Mouse (Mus musculus) myocyte (in vitro differentiated cells): Measurements from ENCODE around the gene Zfp574. TPM values are rescaled to one million over a fixed set of nuclear protein-coding genes. Genes with fewer than 3 reads are reported as not detected.

ENCODE experiments used
- H3K27me3 ChIP-seq: one replicate; pipeline ENCODE4 v1.6.1; 2011; ENCODE audit not compliant: control insufficient read depth, insufficient read depth, insufficient read length
- H3K36me3 ChIP-seq: one replicate; pipeline ENCODE4 v1.6.1; 2011; ENCODE audit not compliant: control insufficient read depth, insufficient read depth
- H3K4me2 ChIP-seq: one replicate; pipeline ENCODE4 v1.6.1; 2011; ENCODE audit warnings: low read depth, control low read depth
- H3K4me3 ChIP-seq: one replicate; pipeline ENCODE4 v1.5.1; 2011; ENCODE audit warnings: mild to moderate bottlenecking, control low read depth, moderate library complexity
- H3K79me2 ChIP-seq: one replicate; pipeline ENCODE4 v1.6.1; 2011; ENCODE audit not compliant: control insufficient read depth, insufficient read depth
- H3ac ChIP-seq: one replicate; pipeline ENCODE4 v1.6.1; 2011; ENCODE audit not compliant: control insufficient read depth, insufficient read length
- CEBPB ChIP-seq: IDR thresholded peaks from 2 replicates; pipeline ENCODE4 v1.6.1; 2011; ENCODE audit warnings: mild to moderate bottlenecking, moderate library complexity; ENCODE audit not compliant: poor library complexity, insufficient read depth, severe bottlenecking
- E2F4 ChIP-seq: IDR thresholded peaks from one replicate; pipeline ENCODE4 v1.6.1; 2011; ENCODE audit warnings: mild to moderate bottlenecking, control low read depth, moderate library complexity; ENCODE audit not compliant: insufficient read depth
- MAX ChIP-seq: IDR thresholded peaks from one replicate; pipeline ENCODE4 v1.6.1; 2011; ENCODE audit warnings: low read depth, mild to moderate bottlenecking, control low read depth
- MYOD1 ChIP-seq, 3 experiments: IDR thresholded peaks; one replicate each; pipeline ENCODE4 v1.6.1; 2011; ENCODE audit warnings: control low read depth in 2 of 3, low read depth in 2 of 3, mild to moderate bottlenecking in 2 of 3, moderate library complexity in 1 of 3; ENCODE audit not compliant: insufficient read length in 2 of 3, control insufficient read depth in 1 of 3
- MYOG ChIP-seq, 3 experiments: IDR thresholded peaks; one replicate each; pipeline ENCODE4 v1.6.1; 2011; ENCODE audit warnings: control low read depth in 2 of 3, low read depth in 2 of 3, mild to moderate bottlenecking in 2 of 3; ENCODE audit not compliant: insufficient read length in 2 of 3, control insufficient read depth in 1 of 3, insufficient read depth in 1 of 3
- POLR2A ChIP-seq: IDR thresholded peaks from one replicate; pipeline ENCODE4 v1.6.1; 2011; ENCODE audit warnings: low read depth, mild to moderate bottlenecking, control low read depth, moderate library complexity; ENCODE audit not compliant: insufficient read length
- POLR2AphosphoS2 ChIP-seq: IDR thresholded peaks from one replicate; pipeline ENCODE4 v1.6.1; 2011; ENCODE audit warnings: low read depth, control low read depth; ENCODE audit not compliant: insufficient read length
- REST ChIP-seq: IDR thresholded peaks from one replicate; pipeline ENCODE4 v1.6.1; 2011; ENCODE audit warnings: mild to moderate bottlenecking, control low read depth, moderate library complexity; ENCODE audit not compliant: insufficient read depth, insufficient read length
- SRF ChIP-seq: IDR thresholded peaks from one replicate; pipeline ENCODE4 v1.6.1; 2011; ENCODE audit warnings: low read depth; ENCODE audit not compliant: control insufficient read depth, insufficient read length
- TCF12 ChIP-seq: IDR thresholded peaks from one replicate; pipeline ENCODE4 v1.6.1; 2011; ENCODE audit warnings: mild to moderate bottlenecking, control low read depth; ENCODE audit not compliant: poor library complexity, insufficient read depth, severe bottlenecking
- TCF3 ChIP-seq: IDR thresholded peaks from one replicate; pipeline ENCODE4 v1.6.1; 2011; ENCODE audit warnings: low read depth, control low read depth; ENCODE audit not compliant: insufficient read length
- USF1 ChIP-seq: IDR thresholded peaks from one replicate; pipeline ENCODE4 v1.6.1; 2011; ENCODE audit warnings: low read depth, mild to moderate bottlenecking, control low read depth, moderate library complexity
- polyA plus RNA-seq: library from polyadenylated mRNA; unstranded; fragments of >200 nt; fragmentation: generic; extraction: Trizol; gene quantifications from one replicate; pipeline ENCODE4 v1.2.1, GENCODE M21; 2012; ENCODE audit warnings: missing spikeins

Gene Zfp574
- polyA plus RNA-seq, 1 experiment = 10.8 TPM

- no peak for TF ChIP-seq TCF3
- no peak for TF ChIP-seq CEBPB
- TF ChIP-seq REST = no peak
- TF ChIP-seq TCF12 = no peak
- TF ChIP-seq E2F4 = no peak
- TF ChIP-seq MYOD1 (IDR thresholded peaks at IDR 0.05; ENCODE audit: control insufficient read depth in 1 of 3, insufficient read length in 2 of 3, low read depth in 2 of 3) = no peak
- no peak for TF ChIP-seq MYOG (IDR thresholded peaks at IDR 0.05; ENCODE audit: control insufficient read depth in 1 of 3, insufficient read depth in 1 of 3, insufficient read length in 2 of 3, low read depth in 2 of 3)
- no peak for TF ChIP-seq SRF
- no peak for TF ChIP-seq POLR2A
- TF ChIP-seq POLR2AphosphoS2 = no peak
- no peak for TF ChIP-seq USF1
- no peak for TF ChIP-seq MAX
- Histone ChIP-seq H3K4me2 (no peak overlapping the region), H3K27me3 (peaks cover 10% of the 10 kb centered on the region), H3K79me2 (no peaks in the 10 kb centered on the region), H3ac (no peak overlapping the region), H3K4me3 (no peak overlapping the region), H3K36me3 (no peaks in the 10 kb centered on the region)
These were observed 16.6 kb downstream of the Zfp574 start for GRCm38 (mm10) chr7:25088968-25089367.

GRCm38 (mm10) chr7:25089875-25090274 lies 17.5 kb downstream of the Zfp574 start:
- H3K4me2 ChIP-seq = no peak overlapping the region
- H3ac ChIP-seq = no peak overlapping the region
- TF ChIP-seq MAX (no peak), USF1 (no peak)
- H3K36me3 ChIP-seq = no peaks in the 10 kb centered on the region
- peaks cover 16% of the 10 kb centered on the region for H3K27me3 ChIP-seq
- no peaks in the 10 kb centered on the region for H3K79me2 ChIP-seq
- H3K4me3 ChIP-seq = no peak overlapping the region

GRCm38 (mm10) chr7:25098169-25098568 lies 25.8 kb downstream of the Zfp574 start:
- no peak for TF ChIP-seq MYOD1 (IDR thresholded peaks at IDR 0.05; ENCODE audit: control insufficient read depth in 1 of 3, insufficient read length in 2 of 3, low read depth in 2 of 3)
- no peaks in the 10 kb centered on the region for H3K79me2 ChIP-seq
- peaks cover 66% of the 10 kb centered on the region for H3K27me3 ChIP-seq
- no peak overlapping the region for H3K4me3 ChIP-seq
- no peak overlapping the region for H3ac ChIP-seq
- H3K4me2 ChIP-seq = no peak overlapping the region
- H3K36me3 ChIP-seq = no peaks in the 10 kb centered on the region

GRCm38 (mm10) chr7:25099581-25099980 lies 27.2 kb downstream of the Zfp574 start:
- Histone ChIP-seq H3K27me3 (peaks cover 75% of the 10 kb centered on the region), H3K36me3 (no peaks in the 10 kb centered on the region), H3K4me3 (no peak overlapping the region), H3K4me2 (no peak overlapping the region), H3ac (no peak overlapping the region), H3K79me2 (no peaks in the 10 kb centered on the region)
- TF ChIP-seq E2F4 (no peak), POLR2A (no peak), TCF12 (no peak), REST (no peak), SRF (no peak), USF1 (no peak), POLR2AphosphoS2 (no peak), MAX (no peak), MYOD1 (IDR thresholded peaks at IDR 0.05; ENCODE audit: control insufficient read depth in 1 of 3, insufficient read length in 2 of 3, low read depth in 2 of 3) (no peak), MYOG (IDR thresholded peaks at IDR 0.05; ENCODE audit: control insufficient read depth in 1 of 3, insufficient read depth in 1 of 3, insufficient read length in 2 of 3, low read depth in 2 of 3) (no peak), TCF3 (no peak), CEBPB (no peak)

- Histone ChIP-seq H3K27me3 (peaks cover 45% of the 10 kb centered on the region), H3K4me2 (no peak overlapping the region), H3ac (no peak overlapping the region), H3K4me3 (no peak overlapping the region), H3K36me3 (no peaks in the 10 kb centered on the region), H3K79me2 (no peaks in the 10 kb centered on the region)
- no peak for TF ChIP-seq E2F4
- no peak for TF ChIP-seq MAX
- TF ChIP-seq SRF = no peak
- no peak for TF ChIP-seq POLR2AphosphoS2
- no peak for TF ChIP-seq MYOG (IDR thresholded peaks at IDR 0.05; ENCODE audit: control insufficient read depth in 1 of 3, insufficient read depth in 1 of 3, insufficient read length in 2 of 3, low read depth in 2 of 3)
- no peak for TF ChIP-seq REST
- no peak for TF ChIP-seq TCF12
- no peak for TF ChIP-seq POLR2A
These were observed 33.2 kb downstream of the Zfp574 start for GRCm38 (mm10) chr7:25105411-25106160.
